Mouse (Mus musculus) spleen, postnatal 36 days (tissue): ENCODE data around the gene Trim46.
"Not testable (repeated sequence)": the region's sequence is repeated elsewhere in the genome, so short reads cannot be mapped to it uniquely, and the experiment has no call there.

Experiments used
- DNase-seq, 2 experiments: peaks; one replicate each; pipeline ENCODE4 v3.0.0; 2022; ENCODE audit warnings: low spot score in 2 of 2, mixed read lengths in 1 of 2

Trim46 gene

DNA sequence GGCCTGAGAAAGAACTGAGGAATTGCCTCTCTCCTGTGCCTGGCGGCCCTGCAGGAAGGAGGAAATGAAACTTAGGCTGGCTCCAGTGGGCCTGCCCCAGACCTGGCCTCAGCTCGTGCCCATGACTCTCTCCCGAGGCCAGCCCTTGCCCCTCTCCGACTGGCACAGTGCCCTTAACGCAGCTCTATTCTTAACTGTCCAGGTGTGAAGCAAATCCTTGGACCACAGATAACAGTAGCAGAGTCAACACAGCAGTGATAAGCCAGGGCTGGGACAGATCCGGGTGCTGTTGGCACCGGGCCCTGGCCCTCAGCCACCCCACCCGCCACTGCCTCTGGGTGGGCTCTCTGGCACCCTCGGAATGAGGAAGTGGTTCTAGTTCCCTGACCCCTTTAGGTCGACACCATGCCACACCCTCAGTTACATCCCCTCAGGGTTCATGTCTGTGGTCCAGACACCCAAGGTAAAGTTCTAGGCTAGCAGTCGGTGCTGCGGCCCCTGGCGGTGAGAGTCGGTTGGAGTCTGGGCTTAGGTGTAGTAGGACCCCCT is 12.5 kb downstream of the Trim46 start:
- DNase-seq, result peak; percentile 68

DNA sequence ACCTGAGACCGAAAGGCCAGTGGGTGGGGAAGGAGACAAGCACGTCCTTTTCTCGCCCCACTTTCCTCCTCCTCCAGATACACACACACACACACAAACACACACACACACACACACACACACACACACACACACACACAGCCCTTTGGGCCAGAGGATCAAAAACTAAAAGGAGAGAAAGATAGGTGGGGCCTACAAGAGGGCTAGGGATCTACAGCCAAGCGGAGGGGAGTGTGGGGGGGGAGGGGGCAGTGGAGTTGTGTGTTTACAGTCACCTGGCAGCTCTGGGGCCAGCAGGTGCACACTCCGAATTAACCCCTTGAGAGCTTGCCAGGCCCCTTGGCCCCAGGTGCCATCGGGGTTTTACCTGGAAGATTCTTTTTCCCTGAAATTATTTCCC is 13.5 kb downstream of the Trim46 start:
- no peak for DNase-seq

DNA sequence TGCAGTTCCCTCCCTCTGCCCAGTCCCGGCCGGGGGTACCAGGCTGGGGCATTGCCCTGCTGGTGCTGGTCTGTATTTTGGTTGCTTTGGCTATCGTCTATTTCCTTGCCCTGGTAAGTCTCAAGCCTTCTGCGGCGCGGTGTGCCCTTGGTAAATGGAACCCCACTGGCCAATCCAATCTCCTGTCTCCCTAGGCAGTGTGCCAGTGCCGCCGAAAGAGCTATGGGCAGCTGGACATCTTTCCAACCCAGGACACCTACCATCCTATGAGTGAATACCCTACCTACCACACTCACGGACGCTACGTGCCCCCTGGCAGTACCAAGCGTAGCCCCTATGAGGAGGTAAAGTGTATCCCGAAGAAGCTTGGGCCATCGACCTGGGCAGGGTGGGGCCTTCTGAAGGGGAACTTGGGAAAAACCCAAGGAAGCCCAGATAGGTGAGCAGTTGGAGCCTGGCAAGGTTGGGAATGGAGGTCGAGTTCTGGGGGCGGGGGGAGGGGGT is 14.3 kb downstream of the Trim46 start:
- DNase-seq, result no peak

DNA sequence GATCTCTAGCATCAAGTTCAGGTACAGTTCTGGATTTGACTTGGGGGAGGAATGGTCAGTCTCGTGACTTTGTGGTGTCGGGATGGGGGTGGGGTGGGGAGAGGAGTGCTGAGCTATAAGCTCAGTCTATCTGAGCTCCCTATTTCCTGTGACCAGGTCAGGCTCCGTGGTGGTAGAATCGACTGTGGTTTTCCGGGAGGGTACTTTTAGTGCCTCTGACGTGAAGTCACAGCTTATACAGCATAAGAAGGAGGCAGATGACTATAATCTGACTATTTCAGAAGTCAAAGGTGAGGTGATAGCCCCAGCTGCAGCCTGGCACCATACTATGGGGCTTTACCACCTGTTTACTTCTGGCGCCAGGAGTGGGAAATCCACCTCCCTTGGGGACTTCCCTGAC is 14.8 kb downstream of the Trim46 start:
- DNase-seq, result no peak

DNA sequence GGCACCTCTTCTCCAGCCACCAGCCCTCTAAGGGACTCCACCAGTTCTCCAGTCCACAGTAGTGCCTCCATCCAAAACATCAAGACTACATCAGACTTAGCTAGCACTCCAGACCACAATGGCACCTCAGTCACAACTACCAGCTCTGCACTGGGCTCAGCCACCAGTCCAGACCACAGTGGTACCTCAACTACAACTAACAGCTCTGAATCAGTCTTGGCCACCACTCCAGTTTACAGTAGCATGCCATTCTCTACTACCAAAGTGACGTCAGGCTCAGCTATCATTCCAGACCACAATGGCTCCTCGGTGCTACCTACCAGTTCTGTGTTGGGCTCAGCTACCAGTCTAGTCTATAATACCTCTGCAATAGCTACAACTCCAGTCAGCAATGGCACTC is 15.5 kb downstream of the Trim46 start:
- no peak for DNase-seq

DNA sequence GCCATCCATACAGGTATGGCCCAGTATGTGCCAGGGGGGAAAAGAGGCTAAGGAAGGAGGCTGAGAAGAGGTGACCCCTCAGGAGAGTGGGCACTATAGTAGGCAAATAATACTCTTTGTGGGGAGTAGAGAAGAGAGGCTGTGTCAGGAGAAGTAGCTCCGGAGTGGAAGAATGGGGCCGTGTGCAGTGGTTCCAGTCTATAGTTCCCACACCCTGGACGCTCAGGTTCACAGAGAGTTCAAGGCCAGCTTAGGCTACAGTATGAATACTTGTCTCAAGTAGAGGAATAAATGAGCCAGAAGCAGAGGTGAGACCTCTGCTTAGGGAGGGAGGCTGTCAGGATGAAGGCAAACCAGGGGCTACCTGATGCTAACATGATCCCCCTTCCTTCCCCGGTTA is 16.8 kb downstream of the Trim46 start:
- DNase-seq, result no peak

DNA sequence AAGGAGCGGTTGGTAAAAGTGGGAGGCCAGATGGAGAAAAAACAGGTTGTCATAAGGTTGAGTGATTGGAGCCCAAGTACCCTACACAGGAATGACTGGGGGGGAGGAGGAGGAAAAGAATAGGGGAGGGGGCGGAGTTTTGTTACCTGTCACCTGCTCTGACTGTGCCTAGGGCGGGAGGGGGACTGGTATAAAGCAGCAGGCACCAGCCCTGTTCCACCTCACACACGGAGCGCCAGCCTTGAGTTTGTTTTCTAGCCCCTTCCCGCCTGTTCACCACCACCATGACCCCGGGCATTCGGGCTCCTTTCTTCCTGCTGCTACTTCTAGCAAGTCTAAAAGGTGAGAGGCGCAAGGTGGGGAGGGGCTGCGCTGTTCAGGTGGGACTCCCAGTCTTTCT is 17.3 kb downstream of the Trim46 start, which contains the start of gene Muc1:
TSS of gene Muc1 (plus strand) at position 222 of the 400 bp plus-strand sequence.
- DNase-seq, result no peak

DNA sequence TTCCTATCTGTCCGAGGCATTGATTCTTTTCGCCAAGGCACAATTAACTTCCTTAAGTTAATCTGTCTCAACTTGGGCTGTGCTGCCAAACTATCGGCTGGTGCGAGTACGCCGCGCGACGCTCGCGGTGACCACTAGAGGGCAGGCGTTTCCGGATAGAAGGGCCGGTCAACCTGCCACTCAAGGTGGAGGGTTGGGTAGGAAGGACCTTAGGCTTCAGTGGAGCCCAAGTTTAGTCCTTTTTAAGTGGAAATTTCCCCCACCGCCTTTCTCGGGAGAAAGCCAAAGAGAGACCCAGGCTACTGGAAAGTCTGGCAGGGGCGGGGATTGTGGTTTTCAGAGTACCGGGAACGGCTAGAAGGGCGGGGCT is 17.9 kb downstream of the Trim46 start:
- DNase-seq, result peak; percentile 82 to 85

DNA sequence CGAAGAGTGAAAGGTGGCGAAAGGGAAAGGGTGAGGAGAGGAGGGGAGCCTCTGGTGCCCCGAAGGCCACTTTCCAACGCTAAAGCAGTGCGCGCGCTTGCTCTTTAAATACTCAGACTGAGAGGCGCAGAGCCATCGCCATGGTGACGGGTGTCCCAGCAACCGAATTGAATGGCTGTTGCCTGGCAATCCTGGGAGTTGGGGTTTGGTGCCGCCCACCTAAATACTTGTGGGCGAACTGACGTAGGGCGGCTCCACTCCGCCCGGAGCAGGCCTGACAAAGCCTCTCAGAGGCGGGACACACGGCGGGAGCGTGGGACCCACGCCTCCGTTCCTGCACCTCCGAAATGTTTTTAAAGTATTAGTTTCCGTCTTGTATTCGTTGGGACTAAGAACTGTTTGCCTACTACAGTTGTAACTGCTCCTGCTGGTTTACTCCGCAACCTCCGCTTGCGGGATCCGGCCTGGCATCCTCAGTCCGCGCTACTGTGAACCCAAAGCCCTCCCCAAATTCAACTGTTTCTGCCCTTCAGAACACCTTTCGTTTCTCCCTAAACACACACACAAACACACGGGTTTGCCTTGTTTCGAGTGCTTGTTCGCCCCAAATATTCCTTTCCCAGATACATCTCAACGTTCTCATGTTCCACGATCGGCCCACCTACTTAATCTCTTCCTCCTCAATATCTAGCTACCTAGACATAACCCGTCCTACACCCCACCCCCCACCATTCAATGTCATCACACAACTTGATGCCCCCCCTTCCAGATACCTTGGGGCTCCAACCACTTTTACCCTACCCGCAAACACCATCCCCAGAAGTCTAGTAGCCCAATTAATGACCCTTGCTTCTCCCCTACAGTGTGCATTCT is 18.6 kb downstream of the Trim46 start:
- peak in 1 of 2 experiments; percentile 53 for DNase-seq

DNA sequence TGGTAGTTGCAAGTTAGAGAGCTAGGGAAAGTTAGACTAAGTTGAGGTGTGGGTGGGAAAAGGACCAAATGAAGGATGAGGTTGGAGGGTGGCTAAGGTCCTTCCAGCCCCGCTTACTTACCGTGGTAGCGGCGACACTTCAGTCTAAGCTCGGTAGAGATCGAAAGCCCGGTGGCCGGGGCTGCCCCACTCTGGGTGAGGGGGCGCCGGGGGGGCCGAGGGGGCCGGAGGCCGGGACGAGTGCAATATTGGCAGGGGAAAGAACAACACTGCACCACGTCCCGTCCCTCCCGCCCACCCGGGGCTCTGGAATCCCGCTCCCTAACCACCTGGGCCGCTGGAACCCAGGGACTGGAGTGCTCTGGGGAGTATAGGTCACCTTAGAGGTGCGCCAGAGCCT is 19.2 kb downstream of the Trim46 start, which contains the start of gene Mtx1:
TSS of gene Mtx1 (minus strand) at position 189 of the 400 bp plus-strand sequence.
- no peak for DNase-seq

DNA sequence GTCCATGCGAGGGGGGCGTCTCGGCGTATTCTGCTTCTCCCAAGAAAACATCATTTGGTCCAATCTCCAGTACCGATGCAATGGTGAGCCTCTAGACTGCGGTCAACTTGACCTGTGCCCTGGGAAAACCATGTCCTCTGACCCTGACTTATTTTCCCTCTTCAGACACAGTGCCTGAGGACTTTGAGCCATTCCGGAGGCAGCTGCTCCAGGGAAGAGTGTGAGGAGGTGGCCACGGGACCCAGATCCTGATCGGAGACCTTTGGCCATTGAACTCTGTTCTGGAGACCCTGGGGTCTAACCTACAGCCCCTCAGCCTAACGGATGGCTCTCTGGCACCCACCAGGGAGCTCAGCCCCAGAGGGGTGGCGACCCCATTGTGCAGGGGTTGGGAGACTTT is 19.7 kb downstream of the Trim46 start:
- DNase-seq, result no peak

DNA sequence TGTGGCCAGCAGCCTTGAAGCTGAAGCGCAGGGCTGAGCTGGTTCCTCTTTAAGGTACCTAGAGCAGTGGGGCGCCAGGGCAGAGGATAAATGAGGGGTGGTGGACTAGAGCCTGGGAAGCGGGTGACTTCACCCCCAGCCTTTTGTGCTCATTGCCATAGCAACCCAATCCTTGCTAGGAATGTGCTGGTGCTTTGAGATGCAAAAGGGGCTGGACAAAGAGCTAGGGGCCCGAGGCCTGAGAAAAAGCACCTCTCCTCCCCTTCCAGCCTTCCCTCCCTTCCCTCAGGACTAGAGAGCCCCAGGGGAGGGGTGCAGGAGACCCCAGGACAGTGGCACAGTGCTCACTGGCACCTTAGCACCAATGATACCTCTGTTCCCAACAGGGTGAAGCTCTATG is 20.2 kb downstream of the Trim46 start:
- no peak for DNase-seq

DNA sequence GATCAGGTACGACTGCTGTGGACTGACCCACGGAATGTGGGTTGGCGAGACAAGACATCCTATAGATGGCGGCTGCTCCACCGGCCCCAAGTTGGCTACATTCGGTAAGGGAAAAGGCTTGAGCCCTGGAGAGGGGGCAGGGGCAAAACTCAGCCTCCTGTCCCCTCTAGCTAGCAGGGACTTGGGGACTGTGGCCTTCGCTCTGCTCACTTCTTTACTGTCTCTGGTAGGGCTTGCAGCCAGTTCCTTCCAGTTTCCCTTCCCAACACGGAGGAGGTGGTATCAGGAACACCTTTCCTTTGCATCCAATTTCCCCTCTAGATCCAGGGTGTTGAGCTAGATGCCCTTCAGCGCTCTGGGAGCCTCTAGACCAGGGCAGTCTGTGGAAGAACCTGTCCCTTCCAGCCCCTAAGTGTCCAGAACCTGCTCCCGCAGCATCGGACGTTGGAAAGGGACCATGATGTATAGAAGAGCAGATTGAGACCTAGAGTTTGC is 20.7 kb downstream of the Trim46 start:
- no peak for DNase-seq

DNA sequence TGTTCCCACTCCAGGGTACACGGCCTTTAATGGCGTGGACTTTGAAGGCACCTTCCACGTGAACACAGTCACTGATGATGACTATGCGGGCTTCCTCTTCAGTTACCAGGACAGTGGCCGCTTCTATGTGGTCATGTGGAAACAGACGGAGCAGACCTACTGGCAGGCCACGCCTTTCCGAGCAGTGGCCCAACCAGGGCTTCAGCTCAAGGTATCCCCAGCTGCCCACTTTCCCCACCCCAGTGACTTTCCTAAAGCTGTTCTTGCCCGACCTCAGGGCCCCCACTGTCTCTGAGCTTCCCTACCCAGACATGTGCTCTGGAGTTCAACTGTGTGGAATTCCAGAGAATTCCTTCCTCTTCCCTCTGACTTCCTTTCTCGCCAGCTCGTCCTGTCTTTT is 21.3 kb downstream of the Trim46 start:
- DNase-seq, result no peak

DNA sequence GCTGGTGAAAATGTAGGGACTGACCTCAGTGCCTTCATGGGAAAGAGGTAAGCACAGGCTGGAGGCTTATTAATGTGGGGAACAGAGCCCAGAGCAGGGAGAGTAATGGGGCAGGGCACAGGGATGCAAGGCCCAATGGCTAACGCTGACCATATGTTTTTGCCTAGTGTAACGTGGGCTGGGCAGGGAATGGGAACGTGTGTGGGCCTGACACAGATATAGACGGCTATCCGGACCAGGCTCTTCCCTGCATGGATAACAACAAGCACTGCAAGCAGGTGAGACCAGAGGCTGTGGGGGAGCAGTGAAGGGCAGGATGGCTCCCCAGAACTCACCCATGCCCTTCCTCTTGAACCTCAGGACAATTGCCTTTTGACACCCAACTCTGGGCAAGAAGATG is 24.9 kb downstream of the Trim46 start:
- DNase-seq, result no peak

DNA sequence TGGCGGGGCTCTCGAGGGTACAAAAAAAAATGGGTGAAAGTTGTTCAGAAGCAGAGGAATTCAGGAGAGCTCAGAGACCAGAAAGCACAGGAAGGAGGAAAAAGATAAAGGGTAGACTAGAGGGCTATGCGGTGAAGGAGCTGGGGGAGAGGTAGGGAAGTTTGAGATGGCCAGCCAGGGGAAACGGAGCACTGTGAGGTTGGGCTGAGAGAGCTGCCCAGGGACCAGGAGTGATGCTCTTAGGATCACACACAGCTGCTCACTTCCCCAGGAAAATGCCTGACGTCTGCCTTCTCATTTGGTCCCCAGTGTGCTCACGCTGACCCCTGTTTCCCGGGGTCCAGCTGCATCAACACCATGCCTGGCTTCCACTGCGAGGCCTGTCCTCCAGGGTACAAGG is 26.6 kb downstream of the Trim46 start:
- DNase-seq, result no peak

DNA sequence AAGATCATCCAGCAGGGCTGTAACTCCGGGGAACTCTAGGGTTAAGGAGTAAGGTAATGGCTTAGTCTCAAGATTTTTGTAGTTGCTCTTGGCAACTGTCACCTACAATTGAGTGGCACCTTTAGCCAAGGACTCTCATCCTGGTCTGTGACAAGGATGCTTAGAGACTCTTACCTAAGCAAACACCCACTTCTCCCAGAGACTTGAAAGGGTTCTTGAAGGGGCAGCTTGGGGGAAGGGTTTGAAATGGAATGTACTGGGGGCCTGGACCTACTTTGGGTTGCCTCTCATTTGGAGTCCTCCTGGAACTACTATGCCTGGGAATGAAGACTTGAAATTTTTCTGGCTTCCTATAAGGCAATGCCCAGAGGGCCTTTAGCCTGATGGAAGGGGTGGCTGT is 27.8 kb downstream of the Trim46 start:
- no peak for DNase-seq

DNA sequence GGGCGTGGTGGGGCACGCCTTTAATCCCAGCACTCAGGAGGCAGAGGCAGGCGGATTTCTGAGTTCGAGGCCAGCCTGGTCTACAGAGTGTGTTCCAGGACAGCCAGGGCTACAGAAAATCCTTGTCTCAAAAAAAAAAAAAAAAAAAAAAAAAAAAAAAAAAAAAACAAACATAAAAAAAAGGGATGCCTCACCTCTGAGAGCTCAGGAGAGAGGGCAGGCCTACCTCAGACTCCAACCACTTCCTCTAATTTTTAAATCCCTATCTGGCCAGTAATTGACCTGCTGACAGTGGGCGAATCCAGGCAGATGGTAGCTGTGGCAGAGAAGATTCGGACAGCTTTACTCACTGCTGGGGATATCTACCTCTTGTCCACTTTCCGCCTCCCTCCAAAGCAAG is 29.7 kb downstream of the Trim46 start:
- DNase-seq, result not testable (repeated sequence)

DNA sequence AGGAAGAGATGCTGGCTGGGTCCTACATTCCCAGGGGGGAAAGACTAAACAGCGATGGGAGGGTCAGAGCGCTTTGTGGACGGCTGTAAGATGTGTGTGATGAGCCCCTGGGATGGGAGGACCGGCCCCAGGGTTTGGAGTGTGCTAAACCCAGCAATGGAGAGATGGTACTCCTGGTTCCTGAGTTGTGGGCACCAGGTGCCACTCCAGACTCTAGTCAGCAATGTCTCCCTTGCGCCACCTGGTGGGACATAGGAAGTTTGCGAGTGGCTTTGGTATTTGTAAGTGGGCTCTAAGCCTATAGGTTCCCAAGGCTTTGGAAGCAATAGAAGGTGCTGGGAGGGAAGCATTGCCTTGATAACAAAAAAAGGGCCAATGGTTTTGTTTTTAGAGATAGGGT is 30.3 kb downstream of the Trim46 start:
- peak; percentile 71 to 74 for DNase-seq

DNA sequence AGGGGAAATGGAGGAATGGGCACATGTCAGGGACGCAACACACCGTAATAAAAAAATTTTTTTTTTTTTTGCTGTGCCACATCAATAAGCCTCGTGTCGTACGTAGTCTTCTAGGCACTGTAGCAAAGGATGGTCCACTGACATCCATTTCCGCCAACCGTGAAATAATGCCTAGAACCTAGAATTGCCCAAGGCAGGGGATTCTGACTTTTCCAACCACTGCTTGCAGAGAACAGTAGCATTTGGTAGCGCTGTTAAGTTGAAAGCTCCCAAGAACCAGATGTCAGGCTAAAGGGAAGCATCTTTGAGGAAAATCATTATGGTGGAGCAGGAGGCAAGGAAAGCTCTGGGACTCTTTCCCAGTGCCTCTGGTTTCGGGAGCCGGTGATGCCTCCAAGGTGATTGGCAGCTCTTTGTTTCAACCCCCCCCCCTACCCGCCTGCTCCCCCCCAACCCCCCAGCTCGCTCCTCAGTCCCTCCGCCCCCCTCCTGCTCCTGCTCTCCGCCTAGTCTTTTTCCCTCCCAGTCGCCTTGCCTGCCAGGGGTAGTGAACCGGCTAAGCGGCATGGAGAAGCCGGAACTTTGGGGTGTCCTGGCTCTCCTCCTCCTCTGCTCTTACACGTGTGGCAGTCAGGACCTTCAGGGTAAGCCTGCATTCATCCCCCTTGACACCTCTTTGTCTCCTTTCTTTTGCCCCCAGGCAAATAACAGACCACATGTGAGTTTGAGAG is 31.3 kb downstream of the Trim46 start, which contains the start of gene Thbs3:
TSS of gene Thbs3 (plus strand) at position 500 of the 731 bp plus-strand sequence.
- DNase-seq, result no peak

DNA sequence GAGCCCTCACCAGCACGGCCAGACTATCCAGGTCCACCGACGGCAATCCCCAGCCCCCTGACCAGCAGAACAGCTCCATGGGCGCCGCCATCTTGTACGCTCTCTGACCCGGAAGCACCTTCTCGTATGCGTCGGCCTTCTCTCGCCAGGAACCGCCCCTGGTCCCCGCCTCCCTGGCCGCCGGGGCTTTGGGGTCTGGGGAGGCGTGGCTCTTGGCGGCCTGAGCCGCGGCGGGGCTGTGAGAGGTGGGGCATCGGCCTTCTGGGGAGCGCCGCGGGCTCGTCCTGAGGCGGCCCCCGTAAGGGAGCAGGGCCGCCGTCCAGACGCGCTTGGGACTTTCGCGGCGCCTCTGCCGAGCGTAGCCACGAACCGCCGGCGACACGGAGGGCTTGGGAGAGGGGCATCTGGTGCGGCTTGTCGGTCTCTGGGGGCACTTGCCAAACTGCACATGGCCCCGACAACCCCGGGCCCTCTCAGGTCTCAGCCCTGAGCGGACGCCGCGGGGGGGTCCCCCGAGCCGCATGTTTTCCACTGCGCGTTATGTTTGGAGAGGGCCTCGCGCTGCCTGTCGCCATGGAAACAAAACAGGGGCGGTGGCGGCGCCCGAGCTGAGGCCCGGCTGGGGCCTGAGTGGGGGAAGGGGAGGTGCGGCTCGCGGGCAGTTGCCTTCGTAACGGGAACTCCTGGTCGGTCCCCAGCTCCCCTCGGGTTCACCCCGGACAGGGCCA is 32.1 kb downstream of the Trim46 start:
- DNase-seq, result peak; percentile 88 to 90

DNA sequence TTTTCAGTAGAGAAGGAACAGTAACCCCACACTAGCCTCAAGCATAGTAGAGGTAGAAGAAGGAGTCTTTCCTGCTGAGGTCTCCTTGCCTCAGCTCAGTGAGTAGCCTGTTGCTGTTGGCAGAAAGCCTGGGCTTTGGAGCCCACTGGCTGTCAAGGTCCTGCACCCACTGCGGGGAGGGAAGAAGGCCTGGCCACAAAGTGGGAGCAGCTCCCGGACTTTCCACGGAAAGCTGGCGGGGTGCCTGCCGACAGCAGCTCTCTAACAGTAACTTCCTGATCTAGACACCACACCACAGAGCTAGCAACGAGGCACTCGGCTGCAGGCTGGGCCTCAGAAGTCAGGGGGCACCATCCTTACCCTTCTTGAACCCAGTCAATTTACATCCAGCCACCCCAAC is 35.4 kb downstream of the Trim46 start:
- no peak for DNase-seq
